Mouse (Mus musculus) stomach, postnatal 0 days (tissue): ENCODE measurements at regions not wholly inside any gene's neighbourhood (a gene's known extent, or its start where the extent isn't known, plus 50 kb on each side); places are given as distances from the start of the nearest gene placed in this dataset.

Source experiments
- ATAC-seq: fragments of 200-750 bp; cut with Nextera tagmentation; 2 replicates; pipeline ENCODE4 v1.8.0; 2017; ENCODE audit not compliant: low FRiP score, low TSS enrichment
- DNase-seq: peaks from one replicate; pipeline ENCODE4 v3.0.0-alpha.2; 2016; ENCODE audit warnings: low spot score
- H3K27ac ChIP-seq: fragments of 300-500 bp; sonication (generic); replicated peaks from 2 replicates; pipeline ENCODE4 v1.5.1; 2014; ENCODE audit warnings: mild to moderate bottlenecking, control low read depth
- H3K27me3 ChIP-seq: fragments of 300-500 bp; sonication (generic); 2 replicates; pipeline ENCODE4 v1.6.1; 2014; ENCODE audit warnings: low read length; ENCODE audit not compliant: control insufficient read depth, insufficient read depth
- H3K36me3 ChIP-seq: fragments of 300-500 bp; sonication (generic); 2 replicates; pipeline ENCODE4 v1.6.1; 2014; ENCODE audit warnings: low read length, mixed read lengths; ENCODE audit not compliant: control insufficient read depth, insufficient read depth
- H3K4me1 ChIP-seq: fragments of 300-500 bp; sonication (generic); replicated peaks from 2 replicates; pipeline ENCODE4 v1.6.1; 2014; ENCODE audit warnings: antibody characterized with exemption; ENCODE audit not compliant: control insufficient read depth, insufficient read depth
- H3K4me2 ChIP-seq: fragments of 300-500 bp; sonication (generic); replicated peaks from 2 replicates; pipeline ENCODE4 v1.6.1; 2014; ENCODE audit warnings: low read depth, mild to moderate bottlenecking, control low read depth, moderate library complexity
- H3K4me3 ChIP-seq: fragments of 300-500 bp; sonication (generic); 2 replicates; pipeline ENCODE4 v1.5.1; 2014; ENCODE audit warnings: low read depth, low read length, control low read depth
- H3K9ac ChIP-seq: fragments of 300-500 bp; sonication (generic); 2 replicates; pipeline ENCODE4 v1.6.1; 2014; ENCODE audit warnings: mild to moderate bottlenecking, low read length, control low read depth, mixed read lengths
- H3K9me3 ChIP-seq: fragments of 300-500 bp; sonication (generic); 2 replicates; pipeline ENCODE4 v1.6.1; 2016; ENCODE audit warnings: low read length; ENCODE audit not compliant: control insufficient read depth
- CTCF ChIP-seq: IDR thresholded peaks from 2 replicates; pipeline ENCODE4 v1.5.1; 2016; ENCODE audit warnings: antibody characterized with exemption, low read depth, mild to moderate bottlenecking, moderate library complexity
- EP300 ChIP-seq: optimal IDR thresholded peaks from 2 replicates; pipeline ENCODE3; 2016; ENCODE audit warnings: antibody characterized with exemption
- WGBS: fragments of 180-500 bp; shearing (Covaris S2); extraction: QIAGEN DNeasy Blood & Tissue Kit; methylation state at CpG from one replicate; pipeline ENCODE4 v1.1.7; 2014; 5-methylcytosine and 5-hydroxymethylcytosine counted together

DNA sequence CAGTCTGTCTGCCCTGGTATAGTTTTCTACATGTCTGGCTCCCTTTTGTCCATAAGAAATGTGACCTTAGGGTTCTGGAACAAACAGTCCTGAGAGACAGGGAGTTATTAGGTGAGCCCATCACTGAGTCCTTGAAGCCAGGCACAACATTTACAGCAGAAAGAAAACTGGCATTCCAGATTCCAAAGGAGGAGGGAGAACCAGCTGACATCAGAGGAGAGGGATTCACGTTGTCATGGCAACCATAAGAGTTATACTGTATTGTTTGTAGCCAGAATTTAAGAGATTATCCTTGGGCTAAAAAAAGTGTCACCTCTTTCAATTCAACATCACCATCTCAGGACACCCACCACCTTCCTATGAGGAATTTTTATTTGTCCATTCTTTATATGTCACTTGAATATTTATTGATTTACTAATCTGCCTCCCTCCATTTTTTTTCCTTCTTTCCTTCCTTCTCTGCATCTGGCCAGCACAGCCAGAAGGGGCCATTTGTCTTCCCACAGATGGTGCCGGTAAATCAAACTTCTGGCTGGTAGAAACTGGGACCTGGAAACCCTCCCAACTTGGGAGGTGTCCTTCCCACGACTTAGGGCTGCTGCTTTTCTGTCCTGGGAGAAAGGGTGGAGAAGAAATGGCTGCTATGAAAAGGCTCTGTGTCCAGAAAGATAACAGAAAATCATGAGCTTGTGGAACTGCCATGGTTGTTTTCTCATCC is 129.3 kb upstream of the Frmpd3 start:
- Histone ChIP-seq H3K27ac (no peak overlapping the region), H3K4me2 (no peak overlapping the region), H3K27me3 (no peaks in the 10 kb centered on the region), H3K9ac (no peak overlapping the region), H3K9me3 (no peaks in the 10 kb centered on the region), H3K36me3 (no peaks in the 10 kb centered on the region), H3K4me1 (no peaks in the 10 kb centered on the region), H3K4me3 (no peak overlapping the region)
- no peak for TF ChIP-seq EP300
- no peak for TF ChIP-seq CTCF
- ATAC-seq (no peak), DNase-seq (no peak)
- WGBS, result 34% methylated on average over 3 of the region's 3 CpGs

DNA sequence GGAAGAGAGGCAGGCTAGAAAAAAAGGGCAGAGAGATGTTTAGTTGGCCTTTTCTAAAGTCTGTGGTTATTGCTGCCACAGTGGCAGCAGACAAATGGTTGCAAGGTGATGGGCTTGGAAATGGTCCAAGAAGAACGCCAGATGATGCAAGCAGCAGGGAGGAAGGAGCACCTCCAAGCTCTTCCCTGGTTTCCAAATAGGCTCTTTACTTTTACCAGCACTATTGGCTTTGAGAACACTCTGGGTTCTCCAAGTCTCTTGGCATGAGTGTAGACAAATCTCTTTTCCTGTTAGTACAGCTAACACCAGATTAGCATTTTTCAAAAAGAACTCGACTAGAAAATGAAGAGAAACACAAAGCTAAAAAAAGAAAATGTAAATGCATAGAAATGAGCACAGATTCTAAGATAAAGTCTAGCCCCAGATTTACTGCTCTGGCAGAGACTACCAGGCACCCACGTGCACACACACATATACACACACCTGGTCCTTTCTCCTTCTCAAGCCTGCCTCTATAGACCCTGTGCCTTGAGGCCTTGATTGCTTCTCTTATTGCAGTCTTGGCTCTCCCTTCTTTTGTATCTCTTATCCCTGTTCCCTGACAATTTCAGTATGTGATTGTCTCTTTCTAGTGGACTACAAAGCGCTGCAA is 127.7 kb upstream of the Frmpd3 start:
- no peak overlapping the region for H3K27ac ChIP-seq
- ATAC-seq (no peak), DNase-seq (no peak)
- no peaks in the 10 kb centered on the region for H3K36me3 ChIP-seq
- H3K4me3 ChIP-seq, result no peak overlapping the region
- H3K9ac ChIP-seq, result no peak overlapping the region
- H3K4me1 ChIP-seq, result no peaks in the 10 kb centered on the region
- no peaks in the 10 kb centered on the region for H3K27me3 ChIP-seq
- 47% methylated on average over 4 of the region's 4 CpGs for WGBS
- H3K4me2 ChIP-seq, result no peak overlapping the region
- TF ChIP-seq EP300, result no peak
- no peak for TF ChIP-seq CTCF
- no peaks in the 10 kb centered on the region for H3K9me3 ChIP-seq

DNA sequence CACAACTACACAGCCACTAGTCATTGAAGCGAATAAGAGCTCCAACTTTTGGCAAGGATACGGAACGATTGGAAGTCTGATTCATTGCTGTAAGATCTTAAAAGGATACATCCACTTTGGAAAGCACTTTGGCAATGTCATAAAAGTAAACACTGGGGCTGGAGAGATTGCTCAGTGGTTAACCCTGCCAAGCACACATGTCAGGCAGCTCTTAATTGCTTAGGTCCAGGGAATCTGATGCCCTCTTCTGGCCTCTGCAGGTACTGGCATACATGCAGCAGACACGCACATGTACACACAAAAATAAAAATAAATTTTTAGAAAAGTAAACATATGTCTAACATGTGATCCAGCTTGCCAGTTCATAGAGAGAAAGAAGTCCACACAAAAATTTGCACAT is 86.3 kb upstream of the Frmpd3 start:
- WGBS, result 57% methylated on average over 4 of the region's 4 CpGs

DNA sequence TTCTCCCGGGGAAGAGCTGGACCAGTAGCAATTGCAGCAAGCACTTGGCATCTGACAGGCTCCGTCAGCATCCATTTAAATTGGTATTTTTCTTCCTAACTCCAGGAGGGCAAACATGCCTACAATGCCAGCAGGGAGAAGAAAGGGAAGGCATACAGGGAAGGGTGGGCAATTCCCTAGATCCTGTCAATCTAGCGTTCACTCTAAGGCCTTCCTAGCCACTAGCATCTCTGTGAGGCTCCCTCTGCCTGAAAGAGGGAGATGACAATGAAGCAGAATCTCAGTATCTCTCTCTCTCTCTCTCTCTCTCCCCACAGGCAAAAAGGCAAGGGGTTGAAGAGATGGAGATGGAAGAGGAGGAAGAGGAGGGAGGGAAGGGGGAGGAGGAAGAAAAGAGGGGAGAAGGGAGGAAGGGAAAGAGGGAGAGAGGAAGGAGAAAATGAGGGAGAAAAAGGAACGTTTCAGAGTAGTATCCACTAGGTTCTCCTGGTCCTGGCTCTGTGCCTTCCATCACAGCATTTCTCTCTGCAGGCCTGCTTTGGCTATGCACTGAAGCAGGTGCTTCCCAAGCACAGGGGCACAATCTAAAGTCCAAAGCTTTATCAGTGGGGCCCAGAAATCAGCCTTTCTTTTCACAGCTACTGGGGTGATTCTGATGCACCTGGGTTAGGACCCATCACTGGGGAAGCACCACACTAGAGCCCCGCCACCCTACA is 72.2 kb upstream of the Frmpd3 start:
- H3K9ac ChIP-seq, result no peak overlapping the region
- H3K4me3 ChIP-seq, result no peak overlapping the region
- no peak for ATAC-seq
- TF ChIP-seq EP300 (no peak), CTCF (no peak)
- H3K36me3 ChIP-seq, result no peaks in the 10 kb centered on the region
- H3K9me3 ChIP-seq, result no peaks in the 10 kb centered on the region
- no peaks in the 10 kb centered on the region for H3K4me1 ChIP-seq
- no peaks in the 10 kb centered on the region for H3K27me3 ChIP-seq
- H3K4me2 ChIP-seq, result no peak overlapping the region
- DNase-seq, result no peak
- whole genome bisulfite sequencing, result 66% methylated on average over 5 of the region's 5 CpGs
- H3K27ac ChIP-seq, result no peak overlapping the region

More for the DNA sequence above, 86.3 kb upstream of the Frmpd3 start:
- Histone ChIP-seq H3K27ac (no peak overlapping the region), H3K27me3 (no peaks in the 10 kb centered on the region), H3K4me3 (no peak overlapping the region), H3K9ac (no peak overlapping the region), H3K9me3 (no peaks in the 10 kb centered on the region), H3K36me3 (no peaks in the 10 kb centered on the region), H3K4me1 (no peaks in the 10 kb centered on the region), H3K4me2 (no peak overlapping the region)
- TF ChIP-seq CTCF (peak; percentile 50), EP300 (no peak)
- no peak for DNase-seq
- no peak for ATAC-seq

DNA sequence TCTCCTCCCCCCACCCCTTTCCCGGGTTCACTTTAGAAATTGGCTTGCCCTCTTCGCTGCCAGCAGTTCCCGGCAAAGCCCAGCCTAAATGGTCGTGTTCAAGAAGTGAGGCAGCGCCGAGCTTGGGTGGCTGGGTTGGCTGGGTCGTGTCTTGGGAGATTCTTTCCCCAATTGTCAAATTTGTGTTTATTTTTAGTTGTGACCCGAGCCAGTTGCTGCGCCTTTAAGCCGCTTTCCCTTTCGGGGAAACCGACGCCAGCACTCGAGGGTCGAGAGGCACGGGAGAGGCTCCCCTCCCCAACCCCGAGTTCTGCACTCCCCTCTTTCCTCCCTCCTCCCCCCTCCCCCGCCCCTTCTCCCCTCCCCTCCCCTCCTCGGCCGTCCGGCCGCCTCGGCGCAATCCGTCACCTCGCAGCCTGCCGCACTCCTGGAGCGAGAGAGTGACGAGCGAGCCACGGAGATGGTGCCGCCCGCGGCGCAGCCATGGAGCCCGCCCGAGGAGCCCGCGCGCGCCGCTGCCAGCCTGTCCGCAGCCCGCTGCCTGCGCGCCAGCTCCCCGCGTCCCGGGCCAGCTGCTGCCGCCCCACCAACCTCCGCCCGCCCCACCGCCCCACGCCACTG is 64.6 kb upstream of the Frmpd3 start:
- peak overlapping the region; percentile 74 for H3K4me2 ChIP-seq
- H3K4me1 ChIP-seq, result no peaks in the 10 kb centered on the region
- TF ChIP-seq EP300, result no peak
- TF ChIP-seq CTCF, result no peak
- H3K9ac ChIP-seq, result no peak overlapping the region
- H3K9me3 ChIP-seq, result no peaks in the 10 kb centered on the region
- no peaks in the 10 kb centered on the region for H3K36me3 ChIP-seq
- H3K27me3 ChIP-seq, result no peaks in the 10 kb centered on the region
- DNase-seq (peak; percentile 19), ATAC-seq (no peak)
- WGBS, result 13% methylated on average over 30 of the region's 54 CpGs
- no peak overlapping the region for H3K27ac ChIP-seq
- peak overlapping the region; percentile 45 for H3K4me3 ChIP-seq
